Mouse (Mus musculus): ENCODE data around the gene Clstn1.
A peak's percentile ranks its signal among the peaks of the same experiment; 100 is the strongest.
"Not testable (repeated sequence)": the region's sequence is repeated elsewhere in the genome, so short reads cannot be mapped to it uniquely, and the experiment has no call there.

The Clstn1 gene

DNA sequence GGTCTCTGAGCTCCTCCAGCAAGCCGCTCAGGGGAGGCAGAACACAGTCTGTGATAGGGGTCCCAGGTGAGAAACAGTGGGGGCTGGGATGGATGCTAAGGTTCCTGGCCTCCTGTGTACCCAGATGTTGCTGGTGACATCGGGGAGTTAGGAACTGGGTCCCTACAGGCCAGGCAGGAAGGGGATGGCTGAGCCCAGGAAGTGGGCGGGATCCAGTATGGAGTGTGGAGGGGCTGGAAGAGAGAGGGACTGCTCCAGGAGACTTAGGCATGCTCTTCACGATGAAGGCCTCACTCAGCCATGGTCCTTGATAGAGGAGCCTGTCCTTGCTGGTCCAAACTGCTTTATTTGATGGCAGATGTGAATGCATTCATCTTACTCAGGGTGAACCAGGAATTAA is 13.9 kb downstream of the Clstn1 start:
- DNase-seq (ENCODE audit: low spot score) = no peak

DNA sequence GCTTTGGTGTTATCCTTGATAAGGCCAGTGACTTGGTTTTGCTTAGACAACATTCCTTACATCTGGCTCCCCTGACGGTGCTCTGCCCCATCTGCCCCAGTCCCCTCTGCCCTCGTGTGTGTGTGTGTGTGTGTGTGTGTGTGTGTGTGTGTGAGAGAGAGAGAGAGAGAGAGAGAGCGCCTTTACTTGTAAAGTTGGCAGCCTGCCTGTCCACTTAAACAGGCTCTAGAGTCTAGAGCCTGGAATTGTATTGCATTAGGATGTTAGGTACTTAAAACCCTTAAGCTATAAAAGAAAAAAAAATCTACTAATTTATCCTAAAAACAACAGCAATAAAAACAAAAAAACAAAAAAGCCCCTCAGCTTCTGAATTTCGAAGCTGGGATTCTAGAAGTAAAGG is 15.2 kb downstream of the Clstn1 start:
- no peak for DNase-seq (ENCODE audit: low spot score)

DNA sequence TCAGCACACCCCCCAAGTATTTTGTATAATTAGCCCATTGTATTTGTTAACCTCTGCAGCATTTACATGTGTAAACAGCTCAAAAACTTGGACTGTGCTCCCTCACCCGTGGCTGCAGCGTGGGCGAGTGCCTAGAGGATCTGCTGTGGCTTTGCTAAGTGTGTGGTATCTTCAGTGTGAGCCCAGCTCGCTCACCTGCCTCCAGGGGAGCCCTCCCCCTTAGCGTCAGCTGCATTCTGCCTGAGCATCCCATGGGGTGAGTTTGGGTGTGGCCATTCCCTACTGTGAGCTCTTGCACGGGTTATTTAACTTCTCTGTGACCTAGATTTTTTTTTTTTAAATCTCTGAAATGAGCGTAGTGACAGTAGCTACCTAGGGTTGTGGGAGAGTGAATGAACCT is 16.0 kb downstream of the Clstn1 start:
- DNase-seq (ENCODE audit: low spot score) = no peak

DNA sequence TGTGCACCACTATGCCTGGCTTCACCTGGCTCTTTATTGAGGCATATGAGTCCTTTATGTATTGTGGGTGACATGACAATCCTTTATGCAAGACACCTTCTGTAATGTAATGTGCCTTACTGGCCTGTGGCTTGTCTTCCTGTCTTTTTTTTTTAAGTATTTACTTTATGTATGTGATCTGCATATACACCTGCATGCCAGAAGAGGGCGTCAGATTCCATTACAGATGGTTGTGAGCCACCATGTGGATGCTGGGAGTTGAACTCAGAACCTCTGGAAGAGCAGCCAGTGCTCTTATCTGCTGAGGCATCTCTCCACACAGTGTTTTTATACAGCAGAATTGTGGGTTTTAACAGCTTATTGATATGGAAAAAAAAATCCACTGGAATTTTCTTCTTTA is 17.6 kb downstream of the Clstn1 start:
- DNase-seq (ENCODE audit: low spot score) = no peak

DNA sequence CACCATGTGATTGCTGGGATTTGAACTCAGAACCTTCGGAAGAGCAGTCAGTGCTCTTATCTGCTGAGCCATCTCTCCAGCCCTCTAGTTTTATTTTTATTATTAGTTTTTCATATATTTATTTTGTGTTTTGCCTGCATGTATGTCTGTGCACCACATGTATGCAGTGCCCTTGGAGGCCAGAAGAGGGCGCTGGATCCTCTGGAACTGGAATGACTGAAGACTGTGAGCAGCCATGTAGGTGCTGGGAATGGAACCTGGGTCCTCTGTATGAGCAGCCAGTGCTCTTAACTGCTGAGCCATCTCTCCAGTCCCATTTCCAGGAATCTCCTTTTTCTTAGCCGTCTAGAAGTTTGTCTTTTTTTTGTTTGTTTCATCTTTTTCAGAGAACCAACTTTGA is 18.2 kb downstream of the Clstn1 start:
- DNase-seq (ENCODE audit: low spot score) = no peak

DNA sequence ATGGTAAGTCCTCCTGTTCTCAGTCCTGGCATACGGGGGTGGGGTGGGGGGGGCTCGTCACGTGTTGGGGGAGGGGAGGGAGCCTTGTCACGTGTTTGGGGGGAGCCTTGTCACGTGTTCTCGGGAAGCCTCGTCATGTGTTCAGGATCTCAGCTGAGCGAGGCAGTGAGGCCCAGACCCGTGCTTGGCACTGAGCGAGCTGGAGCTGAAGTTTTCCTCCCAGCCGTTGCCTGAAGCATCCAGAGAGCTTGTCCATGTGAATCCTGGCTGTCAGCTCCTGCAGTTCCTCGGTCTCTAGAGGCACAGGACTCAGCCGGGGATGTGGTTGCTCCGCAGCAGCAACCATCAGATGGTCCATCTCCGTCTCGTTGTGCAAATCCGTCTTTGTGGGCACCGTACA is 19.8 kb downstream of the Clstn1 start:
- DNase-seq (ENCODE audit: low spot score) = no peak

DNA sequence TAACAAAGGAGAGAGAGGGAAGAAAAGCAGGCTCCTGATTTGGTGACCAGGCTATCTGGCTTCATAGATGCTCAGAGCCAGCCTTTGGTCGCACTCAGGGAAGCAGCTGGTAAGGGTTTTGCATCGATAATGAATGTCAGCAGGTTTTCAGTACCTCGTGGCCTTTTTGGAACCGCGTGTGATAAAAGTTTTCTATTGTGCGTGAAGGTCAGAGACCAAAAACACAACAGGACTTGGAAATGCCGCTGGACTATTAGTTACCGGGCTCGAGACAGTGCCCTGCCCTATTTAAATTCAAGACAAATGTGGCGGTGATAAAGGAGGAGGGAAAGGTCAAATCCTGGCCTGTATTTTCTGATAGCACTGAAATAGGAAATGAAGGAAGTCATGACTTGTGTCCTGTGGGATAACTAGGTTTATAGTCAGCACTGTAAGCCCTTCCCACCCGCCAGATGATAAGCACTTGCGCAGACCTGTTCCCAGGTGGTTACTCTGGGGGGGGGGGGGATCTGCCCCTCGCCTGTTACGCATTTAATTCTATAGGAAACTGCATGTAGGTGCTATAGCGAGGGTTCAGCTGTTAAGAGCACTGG is 20.6 kb downstream of the Clstn1 start:
- no peak for DNase-seq (ENCODE audit: low spot score)

DNA sequence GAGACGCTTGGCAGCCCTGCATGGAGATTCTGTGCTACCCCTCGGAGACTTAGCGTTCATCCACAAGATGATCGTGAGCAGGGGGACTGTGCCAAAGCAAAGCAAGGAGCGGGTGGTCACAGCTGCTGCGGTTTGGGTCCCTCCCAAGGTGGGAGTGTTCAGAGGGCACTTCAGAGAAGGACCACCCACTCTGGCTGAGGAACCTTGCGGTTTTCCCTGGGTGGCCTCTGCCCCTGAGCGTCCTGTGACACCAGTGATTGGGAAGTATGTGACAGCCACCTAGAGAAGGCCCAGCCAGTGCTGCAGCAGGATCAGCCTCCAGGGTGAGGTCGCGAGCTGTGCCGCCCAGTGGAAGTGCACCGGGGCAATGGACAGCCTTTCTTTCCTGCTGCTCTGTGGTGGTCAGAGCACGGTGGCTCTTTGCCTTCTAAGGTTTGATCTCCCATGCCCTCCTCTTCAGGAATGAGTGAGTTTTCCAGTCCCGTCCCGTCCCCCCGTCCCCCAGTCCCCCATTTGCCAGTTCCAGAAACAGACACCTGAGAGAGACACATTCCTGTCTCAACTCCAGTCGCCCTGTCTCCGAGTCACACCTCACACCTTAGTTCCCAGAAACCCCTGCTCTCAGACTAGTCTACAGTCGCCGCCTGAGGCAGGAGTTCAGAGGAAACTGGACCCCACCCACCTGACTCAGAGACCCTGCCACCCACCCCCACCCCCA is 21.5 kb downstream of the Clstn1 start:
- DNase-seq (ENCODE audit: low spot score) = peak; percentile 38

DNA sequence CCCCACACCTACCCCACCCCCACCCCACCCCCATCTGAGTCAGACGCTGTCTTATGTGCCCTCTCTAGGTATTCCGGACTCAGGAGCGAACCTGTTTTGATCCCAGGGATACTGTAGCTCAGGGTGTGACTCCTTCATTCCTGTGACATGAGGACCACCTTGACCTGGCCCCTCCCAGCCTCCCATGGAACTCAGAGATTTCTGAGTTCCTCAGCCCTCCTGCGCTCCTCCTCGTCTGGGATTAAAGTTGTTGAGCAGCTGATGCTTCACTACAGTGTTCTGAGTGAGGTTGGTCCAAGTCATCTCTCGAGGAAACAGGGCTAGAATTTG is 22.0 kb downstream of the Clstn1 start:
- no peak for DNase-seq (ENCODE audit: low spot score)

DNA sequence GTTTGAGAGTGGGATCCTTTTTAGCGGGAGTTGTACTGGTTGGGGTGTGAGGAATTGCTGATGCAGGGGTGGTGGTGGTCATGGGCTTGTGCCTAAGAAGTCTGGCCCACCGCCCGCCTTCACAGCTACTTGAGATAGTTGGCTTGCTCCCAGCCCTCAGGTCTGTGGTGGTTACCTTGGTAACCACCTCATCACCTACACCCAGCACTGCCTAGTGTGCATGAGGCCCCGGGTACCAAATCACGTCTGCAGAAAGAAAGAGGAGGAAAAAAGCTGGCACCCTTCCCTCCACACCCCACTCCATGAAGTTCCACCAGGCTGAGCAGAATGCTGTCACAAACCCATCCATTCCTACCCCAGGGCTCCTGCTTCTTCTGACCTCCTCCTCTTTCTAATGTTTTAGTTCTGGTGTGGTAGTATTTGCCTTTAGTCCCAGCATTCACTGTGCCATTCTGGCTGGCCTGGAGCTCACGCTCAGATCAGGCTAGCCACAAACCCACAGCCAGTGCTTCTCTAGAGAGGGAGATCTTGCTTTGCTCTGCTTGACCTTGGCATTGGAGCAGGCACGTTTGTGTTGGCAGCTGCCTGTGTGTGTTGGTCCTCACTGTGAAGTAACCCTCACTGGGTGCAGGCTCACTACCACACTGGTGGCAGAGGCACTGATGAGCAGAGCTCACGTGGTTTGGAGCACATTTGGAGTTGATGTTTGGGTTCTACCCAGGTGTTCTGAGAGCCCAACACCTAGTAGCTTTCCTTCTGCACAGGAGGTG is 23.2 kb downstream of the Clstn1 start:
- DNase-seq (ENCODE audit: low spot score) = no peak

DNA sequence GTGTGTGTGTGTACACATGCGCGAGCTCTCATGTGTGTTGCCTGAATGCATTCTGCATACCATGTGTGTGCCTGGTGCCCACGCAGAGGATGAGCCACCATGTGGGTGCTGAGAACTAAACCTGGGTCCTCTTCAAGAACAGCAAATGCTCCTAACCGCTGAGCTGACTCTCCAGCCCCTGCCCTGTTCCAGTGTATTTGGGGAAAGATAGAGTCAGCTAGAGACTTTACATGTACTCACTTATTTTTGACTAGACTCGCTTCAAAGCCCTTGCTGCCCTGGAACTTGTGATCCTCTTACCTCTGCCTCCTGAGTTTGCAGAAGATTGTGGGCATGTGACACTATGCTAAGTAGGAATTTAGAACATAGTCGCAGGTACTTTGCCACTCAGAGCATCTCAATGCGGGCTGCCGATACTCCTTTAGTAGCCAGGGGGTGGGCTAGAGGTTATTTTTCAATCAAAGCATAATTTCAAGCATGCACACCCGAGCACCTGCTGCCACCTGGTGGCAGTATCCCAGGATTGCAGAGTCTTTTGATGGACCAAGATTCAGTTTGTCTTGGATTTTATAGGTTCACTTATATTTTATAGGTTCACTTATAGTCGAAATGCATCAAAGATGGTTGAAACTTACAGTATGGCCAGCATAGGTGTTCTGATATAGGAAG is 25.2 kb downstream of the Clstn1 start:
- DNase-seq (ENCODE audit: low spot score) = peak; percentile 84

DNA sequence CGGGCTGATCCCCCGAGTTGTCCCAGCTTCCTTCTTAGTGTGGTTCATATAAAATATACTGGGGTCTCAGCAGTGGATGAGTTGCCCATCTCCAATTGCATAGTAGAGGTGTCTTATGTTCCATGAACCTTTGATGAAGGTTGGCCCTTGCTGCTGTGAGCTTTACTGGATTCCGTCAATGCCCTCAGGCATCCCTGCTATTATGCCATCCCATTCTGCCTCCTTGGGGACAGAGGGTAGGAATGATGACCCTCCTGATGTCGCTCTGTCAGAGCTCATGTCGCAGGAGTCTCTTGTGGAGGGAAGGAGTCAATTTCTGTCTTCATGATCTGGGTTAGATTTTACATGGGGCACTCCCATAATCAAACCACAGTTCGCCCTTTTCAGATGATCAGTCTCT is 27.2 kb downstream of the Clstn1 start:
- DNase-seq (ENCODE audit: low spot score) = not testable (repeated sequence)

DNA sequence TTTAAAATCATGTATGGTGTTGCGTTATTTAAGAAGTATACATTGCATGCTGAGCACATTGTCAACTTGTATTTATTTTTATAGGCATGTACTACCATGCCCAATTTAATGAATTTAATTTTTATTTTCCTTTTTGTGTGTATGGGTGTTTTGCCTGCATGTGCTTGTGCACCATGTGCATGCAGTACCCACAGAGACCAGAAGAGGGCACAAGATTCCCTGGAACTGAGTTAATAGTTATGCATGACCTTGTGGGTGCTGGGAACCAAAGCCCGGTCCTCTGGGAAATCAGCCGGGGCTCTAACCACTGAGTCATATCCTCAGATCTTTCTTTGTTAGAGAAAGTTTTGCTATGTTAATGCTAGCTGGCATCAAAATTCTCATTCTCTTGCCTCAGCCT is 28.6 kb downstream of the Clstn1 start:
- no peak for DNase-seq (ENCODE audit: low spot score)

DNA sequence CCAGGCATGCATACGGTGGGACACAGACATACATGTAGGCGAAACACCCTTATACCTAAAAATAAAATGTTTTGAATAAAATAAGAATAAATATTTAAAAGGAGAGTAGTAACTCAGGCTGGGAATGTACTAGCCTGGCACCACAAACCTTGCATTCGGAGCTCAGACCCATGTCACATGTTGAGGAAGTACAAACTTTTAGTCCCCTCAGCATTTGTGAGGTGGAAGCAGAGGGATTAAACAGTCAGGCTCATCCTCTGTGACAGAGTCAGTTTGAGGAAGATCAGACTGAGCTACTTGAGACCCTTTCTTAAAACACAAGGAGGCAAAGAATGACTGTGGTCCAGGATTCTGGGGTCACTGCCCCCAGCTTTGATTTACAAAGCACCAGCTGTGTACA is 30.7 kb downstream of the Clstn1 start:
- not testable (repeated sequence) for DNase-seq (ENCODE audit: low spot score)

DNA sequence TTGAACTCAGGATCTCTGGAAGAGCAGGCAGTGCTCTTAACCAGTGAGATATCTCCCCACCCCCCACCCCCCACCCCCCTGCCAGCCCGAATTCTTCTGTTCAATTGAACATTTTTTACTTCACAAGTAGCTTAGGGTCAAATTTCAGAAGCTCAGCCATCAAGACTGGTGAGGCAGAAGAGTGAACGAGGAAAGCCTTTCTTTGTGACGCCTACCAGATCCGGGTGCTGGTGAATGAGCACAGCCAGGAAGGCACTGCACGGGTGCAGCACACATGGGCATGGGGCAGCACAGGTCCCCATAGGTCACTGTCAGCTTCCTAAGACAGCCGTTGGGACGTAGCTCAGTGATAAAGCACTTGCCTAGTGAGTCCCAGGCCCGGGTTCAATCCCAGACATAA is 33.7 kb downstream of the Clstn1 start:
- DNase-seq (ENCODE audit: low spot score) = no peak

DNA sequence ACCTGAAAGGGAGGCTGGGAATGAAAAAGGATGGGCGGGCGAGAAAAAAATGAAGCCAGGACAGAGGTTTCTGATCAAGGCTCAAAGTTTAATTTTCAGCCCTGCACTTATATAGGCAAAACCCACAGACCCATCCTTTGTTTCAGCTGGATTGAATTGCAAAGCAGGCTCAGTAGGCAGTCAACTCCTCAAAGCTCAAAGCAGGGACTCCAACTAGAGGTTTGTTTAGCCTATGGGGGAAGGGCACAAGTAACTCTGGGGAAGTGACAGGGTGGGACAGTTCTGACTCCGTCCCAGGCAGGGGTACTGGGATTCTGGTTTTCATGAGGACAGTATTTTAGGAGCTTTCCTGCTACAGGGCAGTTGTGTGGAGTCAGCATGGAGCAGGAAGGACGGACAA is 35.0 kb downstream of the Clstn1 start:
- DNase-seq (ENCODE audit: low spot score) = no peak

DNA sequence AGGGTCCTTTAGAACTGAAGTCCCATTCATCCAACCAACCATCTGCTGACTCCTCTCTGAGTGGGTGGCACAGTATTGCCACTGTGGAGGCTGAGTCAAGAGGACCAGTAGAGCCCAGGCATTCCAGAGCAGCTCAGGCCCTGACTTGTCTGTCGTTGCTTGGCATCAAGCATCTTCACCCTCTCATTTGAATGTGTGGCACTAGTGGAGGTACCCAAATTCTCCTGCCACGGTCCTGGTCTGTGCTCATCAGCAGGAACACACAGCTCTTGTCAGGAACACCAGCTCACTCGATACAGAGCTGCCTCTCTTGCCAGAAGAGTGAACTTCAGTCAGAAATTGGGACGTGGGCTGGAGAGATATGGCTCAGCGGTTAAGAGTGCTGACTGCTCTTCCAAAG is 37.4 kb downstream of the Clstn1 start:
- DNase-seq (ENCODE audit: low spot score) = no peak

DNA sequence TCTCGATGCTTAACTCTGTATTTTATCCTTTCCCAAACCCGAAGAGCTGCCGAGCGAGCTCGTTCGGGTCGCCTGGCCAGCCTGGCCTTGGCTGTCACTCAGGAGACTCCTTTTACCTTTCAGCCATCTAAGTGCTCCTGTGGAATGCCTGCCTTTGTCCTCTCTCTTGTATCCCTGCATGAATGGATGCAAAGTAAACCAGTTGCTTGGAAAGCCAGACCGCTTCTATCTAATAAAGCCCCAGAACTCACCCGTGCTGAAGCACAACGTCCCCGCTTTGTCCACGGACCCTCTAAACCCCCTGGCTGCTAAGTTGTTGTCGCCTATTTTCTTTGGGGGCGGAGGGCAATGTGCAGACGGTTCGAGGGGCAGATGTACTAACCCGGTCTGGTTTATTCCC is 40.5 kb downstream of the Clstn1 start:
- DNase-seq (ENCODE audit: low spot score) = no peak

DNA sequence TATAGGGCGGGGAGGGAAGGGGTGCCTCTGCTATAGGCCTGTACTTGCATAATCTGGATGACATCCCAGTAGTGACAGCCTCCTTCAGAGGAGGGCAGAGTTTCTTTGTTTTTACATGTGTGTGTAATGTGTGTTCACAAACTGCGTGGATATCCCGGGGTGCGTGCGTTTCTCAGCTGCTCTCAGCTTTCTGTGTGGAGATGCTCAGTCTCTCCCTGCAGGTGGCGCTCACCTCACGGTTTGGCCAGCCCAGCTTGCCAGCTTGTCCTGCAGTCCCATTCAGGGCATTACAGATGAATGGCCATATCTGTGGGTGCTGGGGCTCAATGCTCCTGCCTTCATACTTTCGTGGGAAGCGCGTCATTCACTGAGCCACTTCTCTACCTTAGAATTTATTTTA is 42.1 kb downstream of the Clstn1 start:
- DNase-seq (ENCODE audit: low spot score) = peak; percentile 66

DNA sequence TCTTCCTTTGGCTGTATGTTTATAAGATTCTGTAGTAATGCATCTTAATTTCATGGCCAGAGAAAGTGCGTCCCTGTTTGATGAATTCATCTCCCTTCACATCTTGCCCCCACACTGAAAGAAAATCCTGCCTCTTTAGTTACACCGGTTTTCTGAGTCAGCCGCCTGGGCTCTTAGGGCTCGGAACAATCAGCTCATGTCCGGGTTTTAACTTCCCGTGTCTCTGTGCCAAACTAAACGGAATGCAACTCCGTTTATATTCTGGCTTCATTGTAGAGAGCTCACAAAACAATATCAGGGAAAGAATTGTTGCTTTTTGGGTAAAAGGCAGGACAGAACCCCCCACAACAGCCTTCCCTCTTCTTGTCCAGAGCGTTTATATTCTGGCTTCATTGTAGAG is 42.5 kb downstream of the Clstn1 start:
- DNase-seq (ENCODE audit: low spot score) = no peak

DNA sequence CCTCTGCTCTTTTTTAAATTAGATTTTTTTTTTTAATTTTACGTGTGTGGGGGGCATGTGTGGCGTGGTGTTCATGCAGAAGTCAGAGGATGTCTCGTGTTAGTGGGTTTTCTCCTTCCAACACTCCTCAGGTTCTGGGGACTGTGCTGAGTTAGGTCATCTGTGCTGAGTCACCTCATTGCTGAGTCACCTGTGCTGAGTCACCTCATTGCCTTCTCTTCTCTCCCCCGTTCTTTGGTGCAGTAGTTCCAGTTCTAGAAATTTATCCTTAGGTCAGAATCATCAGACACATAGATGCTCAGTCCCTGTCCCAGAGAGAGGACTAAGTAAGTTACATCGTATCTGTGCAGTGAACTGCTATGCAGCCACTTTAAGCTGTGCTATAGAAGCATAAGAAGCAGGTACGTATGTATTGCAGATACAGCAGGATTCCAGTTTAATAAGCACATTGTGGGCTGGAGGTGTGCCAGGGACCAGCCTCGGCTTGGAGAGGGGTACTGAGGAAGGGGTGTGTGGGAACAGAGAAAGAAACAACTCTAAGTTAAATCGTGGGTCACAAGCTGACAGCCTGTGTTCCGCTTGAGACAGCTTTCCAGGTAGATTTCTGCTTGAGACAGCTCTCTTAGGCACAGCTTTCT is 46.5 kb downstream of the Clstn1 start:
- DNase-seq (ENCODE audit: low spot score) = no peak

DNA sequence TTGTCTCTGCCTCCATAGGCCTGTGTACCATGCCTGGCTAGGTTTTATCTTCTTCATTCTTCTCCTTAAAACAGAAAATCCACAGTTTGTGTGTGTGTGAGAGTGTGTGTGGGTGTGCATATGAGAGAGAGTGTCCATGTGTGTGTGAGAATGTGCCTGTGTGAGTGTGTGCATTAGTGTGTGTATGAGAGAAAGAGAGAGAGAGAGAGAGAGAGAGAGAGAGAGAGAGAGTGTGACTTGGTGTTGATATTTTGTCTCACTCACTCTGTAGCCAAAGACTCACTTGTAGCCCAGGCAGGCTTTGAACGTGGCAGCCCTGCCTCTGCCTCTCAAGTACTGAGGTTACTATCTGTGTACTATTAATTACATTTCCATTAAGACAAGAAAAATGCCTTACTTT is 47.9 kb downstream of the Clstn1 start:
- DNase-seq (ENCODE audit: low spot score) = no peak

DNA sequence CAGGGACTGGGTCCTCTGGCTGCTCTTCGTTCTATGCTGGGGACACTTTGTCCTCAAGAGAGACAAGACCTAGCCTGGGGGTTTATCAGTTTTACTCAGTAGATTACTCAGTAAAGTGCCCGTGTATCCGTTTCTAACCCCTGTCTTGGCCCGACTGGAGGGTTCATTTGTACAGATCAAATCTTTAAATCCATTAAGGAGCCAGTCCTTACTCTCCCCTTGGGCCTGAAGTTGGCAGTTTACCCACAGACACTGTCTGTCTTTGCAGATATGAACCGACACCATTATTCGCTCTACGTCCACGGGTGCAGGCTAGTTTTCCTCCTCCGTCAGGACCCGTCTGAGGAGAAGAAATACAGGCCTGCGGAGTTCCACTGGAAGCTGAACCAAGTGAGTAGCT is 48.7 kb downstream of the Clstn1 start:
- no peak for DNase-seq (ENCODE audit: low spot score)

All from retina, embryonic 14.5 days (tissue).